Mouse (Mus musculus) cerebellum, adult 9-10 months (tissue): Measurements from ENCODE around the gene Slc22a22.

Source experiments
- DNase-seq: peaks from one replicate; pipeline ENCODE4 v3.0.0; 2022

The Slc22a22 gene

GRCm38 (mm10) chr15:57477525-57477924 lies at the start of gene Slc22a22:
Gene Slc22a22 (minus strand): TSS chr15:57477625.
- DNase-seq: no peak

GRCm38 (mm10) chr15:57523510-57524298 lies 46.3 kb upstream of the Slc22a22 start:
- no peak for DNase-seq

- no peak for DNase-seq
Observed at GRCm38 (mm10) chr15:57522160-57522559, 44.7 kb upstream of the Slc22a22 start.

GRCm38 (mm10) chr15:57509185-57510172 lies 32.1 kb upstream of the Slc22a22 start:
- DNase-seq: no peak

- peak; percentile 75 for DNase-seq
Observed at GRCm38 (mm10) chr15:57508242-57509184, 31.1 kb upstream of the Slc22a22 start.

GRCm38 (mm10) chr15:57504126-57504705 lies 26.8 kb upstream of the Slc22a22 start:
- no peak for DNase-seq

GRCm38 (mm10) chr15:57503656-57504055 lies 26.2 kb upstream of the Slc22a22 start:
- DNase-seq: no peak

- DNase-seq: no peak
Observed at GRCm38 (mm10) chr15:57501559-57501958, 24.1 kb upstream of the Slc22a22 start.

- DNase-seq: no peak
Observed at GRCm38 (mm10) chr15:57496106-57496505, 18.7 kb upstream of the Slc22a22 start.

- no peak for DNase-seq
Observed at GRCm38 (mm10) chr15:57482509-57482908, 5.1 kb upstream of the Slc22a22 start.

- DNase-seq: no peak
Observed at GRCm38 (mm10) chr15:57471648-57472047, 5.8 kb downstream of the Slc22a22 start.

- no peak for DNase-seq
Observed at GRCm38 (mm10) chr15:57465996-57466395, 11.4 kb downstream of the Slc22a22 start.

GRCm38 (mm10) chr15:57465061-57465460 lies 12.4 kb downstream of the Slc22a22 start:
- DNase-seq: no peak

GRCm38 (mm10) chr15:57464066-57464465 lies 13.4 kb downstream of the Slc22a22 start:
- no peak for DNase-seq

GRCm38 (mm10) chr15:57461284-57461683 lies 16.1 kb downstream of the Slc22a22 start:
- DNase-seq: no peak

- no peak for DNase-seq
Observed at GRCm38 (mm10) chr15:57457374-57457773, 20.1 kb downstream of the Slc22a22 start.

GRCm38 (mm10) chr15:57434710-57435404 lies 42.6 kb downstream of the Slc22a22 start:
- no peak for DNase-seq

GRCm38 (mm10) chr15:57408498-57408897 lies 68.9 kb downstream of the Slc22a22 start:
- peak; percentile 14 for DNase-seq

GRCm38 (mm10) chr15:57398439-57399148 lies 78.8 kb downstream of the Slc22a22 start:
- no peak for DNase-seq

- no peak for DNase-seq
Observed at GRCm38 (mm10) chr15:57394053-57394452, 83.4 kb downstream of the Slc22a22 start.

GRCm38 (mm10) chr15:57380381-57380780 lies 97.0 kb downstream of the Slc22a22 start:
- no peak for DNase-seq
